Mouse (Mus musculus): ENCODE results near the gene Acads.

- TF ChIP-seq CTCF (IDR thresholded peaks at IDR 0.05): no peak
- TF ChIP-seq EP300 (IDR thresholded peaks at IDR 0.05): no peak
Measured at GRCm38 (mm10) chr5:115132465-115132864, 13.3 kb upstream of the Acads start.

All from lung, postnatal 0 days (tissue).